Mouse (Mus musculus): ENCODE measurements at regions not wholly inside any gene's neighbourhood (a gene's known extent, or its start where the extent isn't known, plus 50 kb on each side); places are given as distances from the start of the nearest gene placed in this dataset.

GRCm38 (mm10) chr17:47225306-47226269 is 143.1 kb upstream of the Mrps10 start:
- no peak for DNase-seq (ENCODE audit: low spot score in 2 of 2)

- DNase-seq (ENCODE audit: low spot score in 2 of 2): no peak
These were observed 147.5 kb upstream of the Mrps10 start for GRCm38 (mm10) chr17:47221068-47221796.

GRCm38 (mm10) chr17:47219846-47220245 is 148.8 kb upstream of the Mrps10 start:
- no peak for DNase-seq (ENCODE audit: low spot score in 2 of 2)

GRCm38 (mm10) chr17:47216490-47216889 is 152.2 kb upstream of the Mrps10 start:
- no peak for DNase-seq (ENCODE audit: low spot score in 2 of 2)

GRCm38 (mm10) chr17:47215841-47216240 is 152.8 kb upstream of the Mrps10 start:
- DNase-seq (ENCODE audit: low spot score in 2 of 2): no peak

- DNase-seq (ENCODE audit: low spot score in 2 of 2): no peak
These were observed 154.6 kb upstream of the Mrps10 start for GRCm38 (mm10) chr17:47214111-47214510.

GRCm38 (mm10) chr17:47210441-47211196 is 158.1 kb upstream of the Mrps10 start:
- DNase-seq (ENCODE audit: low spot score in 2 of 2): no peak

- no peak for DNase-seq (ENCODE audit: low spot score in 2 of 2)
These were observed 159.7 kb upstream of the Mrps10 start for GRCm38 (mm10) chr17:47208886-47209585.

- no peak for DNase-seq (ENCODE audit: low spot score in 2 of 2)
These were observed 161.2 kb upstream of the Mrps10 start for GRCm38 (mm10) chr17:47207471-47207870.

- no peak for DNase-seq (ENCODE audit: low spot score in 2 of 2)
These were observed 164.1 kb upstream of the Mrps10 start for GRCm38 (mm10) chr17:47204470-47205162.

GRCm38 (mm10) chr17:47199206-47199605 is 169.5 kb upstream of the Mrps10 start:
- peak; percentile 40 to 46 for DNase-seq (ENCODE audit: low spot score in 2 of 2)

- DNase-seq (ENCODE audit: low spot score in 2 of 2): no peak
These were observed 170.7 kb upstream of the Mrps10 start for GRCm38 (mm10) chr17:47197957-47198356.

GRCm38 (mm10) chr17:47196992-47197391 is 171.7 kb upstream of the Mrps10 start:
- DNase-seq (ENCODE audit: low spot score in 2 of 2): no peak

- DNase-seq (ENCODE audit: low spot score in 2 of 2): no peak
These were observed 172.7 kb upstream of the Mrps10 start for GRCm38 (mm10) chr17:47195981-47196380.

GRCm38 (mm10) chr17:47194463-47195012 is 174.1 kb upstream of the Mrps10 start:
- DNase-seq (ENCODE audit: low spot score in 2 of 2): no peak

GRCm38 (mm10) chr17:47191416-47191815 is 177.3 kb upstream of the Mrps10 start:
- DNase-seq (ENCODE audit: low spot score in 2 of 2): no peak

GRCm38 (mm10) chr17:47189770-47190169 is 178.9 kb upstream of the Mrps10 start:
- DNase-seq (ENCODE audit: low spot score in 2 of 2): no peak

- no peak for DNase-seq (ENCODE audit: low spot score in 2 of 2)
These were observed 173.8 kb upstream of the Ubr2 start for GRCm38 (mm10) chr17:47184148-47184547.

- DNase-seq (ENCODE audit: low spot score in 2 of 2): no peak
These were observed 171.8 kb upstream of the Ubr2 start for GRCm38 (mm10) chr17:47182118-47182517.

GRCm38 (mm10) chr17:47179410-47179809 is 169.1 kb upstream of the Ubr2 start:
- no peak for DNase-seq (ENCODE audit: low spot score in 2 of 2)
